Mouse (Mus musculus): ENCODE results near the gene Sec24d.
A peak's percentile ranks its signal among the peaks of the same experiment; 100 is the strongest.
"Not testable (repeated sequence)": the region's sequence is repeated elsewhere in the genome, so short reads cannot be mapped to it uniquely, and the experiment has no call there.

Sec24d gene

DNA sequence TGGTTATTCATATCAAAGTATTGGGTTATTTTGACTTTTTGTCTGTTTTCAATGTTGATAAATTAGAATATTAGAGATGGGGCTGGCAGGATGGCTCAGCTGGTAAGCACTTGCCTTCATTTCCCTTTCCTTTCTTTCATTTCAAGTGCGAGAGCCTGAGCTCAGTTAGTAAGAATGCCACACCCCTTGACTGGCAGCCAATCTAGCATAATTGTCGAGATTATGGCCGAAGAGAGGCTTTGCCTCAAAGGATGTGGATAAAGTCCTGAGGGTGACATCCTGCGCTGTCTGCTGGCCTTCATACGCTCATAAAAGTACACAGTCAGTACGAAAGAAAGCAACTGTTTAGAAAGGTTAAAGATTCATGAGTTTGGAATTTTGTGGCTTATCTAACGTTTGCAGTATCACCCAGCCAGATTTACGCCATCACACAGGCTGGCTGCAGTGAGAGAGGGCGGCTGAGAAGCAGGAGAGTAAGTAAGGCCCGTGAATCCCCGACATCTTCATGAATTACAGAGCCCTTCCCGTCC is 71.5 kb downstream of the Sec24d start:
- no peak for DNase-seq (ENCODE audit: low read depth, low spot score)

DNA sequence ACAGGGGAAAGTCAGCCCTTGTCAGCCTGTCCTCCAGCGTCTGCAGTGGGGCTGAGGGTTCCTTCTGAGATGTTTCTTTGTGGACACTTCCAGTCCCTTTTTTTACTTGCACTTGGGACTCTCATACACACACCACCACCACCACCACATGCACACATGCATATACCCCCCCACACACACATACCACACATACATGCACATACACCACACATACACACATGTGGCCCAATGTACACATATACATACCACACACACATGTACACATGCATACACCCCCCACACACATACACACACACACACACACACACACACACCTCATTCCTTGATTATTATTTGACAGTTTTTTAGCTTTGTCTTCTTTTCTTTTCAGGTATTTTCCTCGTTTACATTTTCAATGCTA is 73.8 kb downstream of the Sec24d start:
- DNase-seq (ENCODE audit: low read depth, low spot score), result no peak

- DNase-seq (ENCODE audit: low read depth, low spot score), result no peak
Observed at GRCm38 (mm10) chr3:123343690-123344089, 76.4 kb downstream of the Sec24d start.

DNA sequence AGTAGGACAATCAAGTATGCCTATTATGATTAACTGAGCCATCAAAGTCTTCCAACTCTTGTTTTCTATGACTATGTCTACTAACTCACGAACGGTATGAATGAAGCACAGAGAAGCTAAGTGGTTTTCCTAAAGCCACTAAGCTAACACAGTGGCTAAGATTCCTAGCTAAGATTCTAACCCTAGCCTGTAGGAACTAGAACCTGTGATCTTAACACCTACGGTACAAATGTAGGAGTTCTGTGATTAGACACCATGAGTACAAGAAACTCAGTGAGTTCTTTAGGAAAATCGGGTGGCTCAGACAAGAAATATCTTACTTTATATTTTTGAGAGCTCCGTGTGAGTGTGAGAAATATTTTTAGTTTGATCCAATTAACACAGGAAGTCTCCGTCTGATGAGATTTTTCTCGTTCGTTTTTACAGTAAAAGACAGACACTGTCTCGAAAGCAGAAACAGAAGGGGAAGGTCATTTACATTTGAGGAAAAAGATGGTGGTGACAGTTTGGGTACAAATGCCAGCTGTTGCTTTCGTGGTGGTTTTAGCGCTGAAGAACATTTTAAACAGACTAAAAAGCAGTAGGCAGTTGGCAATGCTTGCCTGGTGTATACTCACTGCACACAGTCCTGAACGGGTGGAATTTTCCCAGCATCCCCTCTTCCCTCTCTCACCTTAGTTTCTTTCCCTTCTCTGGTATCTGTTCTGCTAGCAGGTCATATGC is 81.0 kb downstream of the Sec24d start:
- no peak for DNase-seq (ENCODE audit: low read depth, low spot score)

DNA sequence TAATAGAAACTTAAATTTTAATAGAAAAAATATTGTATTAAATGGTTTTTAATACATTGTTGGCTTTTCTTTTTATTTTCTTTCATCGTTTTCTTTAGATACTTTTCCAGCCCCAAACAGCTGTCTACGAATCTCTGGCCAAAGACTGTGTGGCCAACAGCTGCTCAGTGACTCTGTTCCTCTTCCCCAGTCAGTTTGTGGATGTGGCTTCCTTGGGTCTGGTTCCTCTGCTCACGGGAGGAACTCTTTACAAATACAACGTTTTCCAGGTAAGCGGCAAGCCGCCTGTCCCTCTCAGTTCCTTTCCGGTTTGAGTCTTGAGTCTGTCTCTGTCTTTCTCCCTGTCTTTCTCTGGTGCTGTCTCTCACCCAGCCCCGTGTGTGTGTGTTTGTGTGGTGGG is 83.3 kb downstream of the Sec24d start:
- DNase-seq (ENCODE audit: low read depth, low spot score), result no peak

DNA sequence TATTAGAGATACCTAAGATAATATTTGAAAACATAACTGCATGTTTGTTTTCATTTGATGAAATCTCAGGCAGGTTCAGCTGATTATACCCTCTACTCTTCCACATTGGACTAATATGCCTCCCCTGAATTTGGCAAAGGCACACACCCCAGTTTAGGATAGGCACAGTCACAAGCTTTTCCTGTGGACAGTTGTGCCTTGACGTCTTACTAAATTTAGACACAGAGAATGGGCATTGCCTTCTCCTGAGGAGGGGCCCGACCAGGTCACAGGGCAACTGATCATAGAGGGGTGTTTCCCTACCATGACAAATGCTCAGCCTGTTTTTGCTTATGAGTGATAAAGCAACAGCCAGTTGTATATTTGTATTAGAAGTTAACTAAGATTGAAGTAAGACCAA is 84.3 kb downstream of the Sec24d start:
- DNase-seq (ENCODE audit: low read depth, low spot score), result no peak

DNA sequence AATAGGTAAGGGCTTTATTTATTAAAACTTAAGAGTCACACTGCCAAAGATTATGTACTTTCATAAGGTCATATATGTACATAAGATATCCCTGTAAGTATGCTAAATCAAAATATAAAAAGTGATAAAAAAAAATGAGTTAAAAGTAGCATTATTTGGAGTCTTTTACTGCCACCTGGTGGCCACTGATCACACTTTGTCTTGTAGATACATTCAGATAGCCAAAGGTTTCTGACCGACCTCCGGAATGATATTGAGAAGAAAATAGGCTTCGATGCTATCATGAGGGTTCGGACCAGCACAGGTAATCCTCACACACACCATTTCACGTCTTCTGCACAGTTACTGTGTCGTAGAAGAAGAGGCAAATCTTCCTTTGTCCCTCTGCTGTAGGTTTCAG is 85.9 kb downstream of the Sec24d start:
- peak; percentile 47 for DNase-seq (ENCODE audit: low read depth, low spot score)

DNA sequence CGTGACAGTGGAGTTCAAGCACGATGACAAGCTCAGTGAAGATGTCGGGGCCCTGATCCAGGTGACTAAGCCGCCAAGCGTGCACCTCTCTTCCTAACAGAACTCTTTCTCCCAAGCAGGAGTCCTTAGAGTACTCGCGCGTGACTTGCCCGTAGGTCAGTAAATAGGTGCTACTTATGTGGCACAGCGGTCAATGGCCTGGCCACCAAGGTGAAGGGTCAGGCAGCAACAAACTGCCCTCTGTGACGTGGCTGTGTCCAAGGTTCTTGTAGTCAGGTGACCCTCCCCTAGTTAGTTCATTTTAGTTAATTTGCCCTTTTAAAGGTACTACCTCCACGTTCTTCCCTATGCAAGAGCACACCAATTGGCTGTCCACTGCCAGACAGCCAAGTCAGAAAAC is 86.4 kb downstream of the Sec24d start:
- DNase-seq (ENCODE audit: low read depth, low spot score), result no peak

DNA sequence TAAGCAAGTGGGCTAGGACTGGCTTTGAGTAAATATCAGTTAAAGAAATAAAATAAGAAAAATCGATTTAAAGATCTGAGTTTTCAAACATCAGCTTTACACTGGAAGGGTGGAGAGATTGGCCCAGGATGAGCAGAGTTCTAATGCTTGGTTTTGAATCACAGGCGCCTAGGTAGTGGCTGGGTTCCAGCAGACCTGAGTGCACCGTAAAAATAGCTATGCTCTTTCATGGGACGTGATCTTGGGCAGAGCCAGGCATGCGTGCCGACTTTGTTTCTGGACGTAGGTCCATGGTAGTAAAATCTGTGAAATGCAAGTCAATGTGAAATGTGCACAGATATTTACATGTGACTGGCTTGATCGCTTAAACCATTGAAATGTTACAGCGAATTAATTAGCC is 87.1 kb downstream of the Sec24d start:
- no peak for DNase-seq (ENCODE audit: low read depth, low spot score)

DNA sequence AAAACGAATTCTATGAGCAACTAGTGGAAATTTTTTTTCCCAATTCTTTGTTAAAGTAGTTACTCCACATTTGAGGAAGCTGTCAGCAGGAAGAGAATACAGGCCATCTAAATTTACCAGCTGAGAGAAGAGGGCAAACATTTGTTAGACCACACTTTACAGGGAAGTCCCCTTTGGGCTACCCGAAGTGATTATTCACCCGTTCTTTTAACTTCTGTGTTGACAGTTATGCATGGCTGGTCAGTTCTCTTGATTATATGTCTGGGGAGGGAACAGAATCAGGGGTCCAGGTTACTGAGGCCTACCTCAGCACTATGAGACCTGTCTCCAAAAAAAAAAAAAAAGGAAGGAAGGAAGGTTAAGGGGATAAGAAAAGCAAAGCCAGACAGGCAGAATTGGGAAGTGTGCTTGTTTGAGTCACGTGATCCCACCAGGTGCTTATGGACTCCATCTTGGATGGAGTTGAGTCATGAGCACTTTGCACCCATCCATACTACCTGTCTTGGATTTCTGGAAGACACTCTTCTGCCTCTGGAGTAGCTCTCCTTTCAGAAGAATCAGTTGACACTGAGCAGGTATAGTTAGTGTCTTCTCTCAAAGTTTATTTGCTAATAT is 89.2 kb downstream of the Sec24d start:
- no peak for DNase-seq (ENCODE audit: low read depth, low spot score)

DNA sequence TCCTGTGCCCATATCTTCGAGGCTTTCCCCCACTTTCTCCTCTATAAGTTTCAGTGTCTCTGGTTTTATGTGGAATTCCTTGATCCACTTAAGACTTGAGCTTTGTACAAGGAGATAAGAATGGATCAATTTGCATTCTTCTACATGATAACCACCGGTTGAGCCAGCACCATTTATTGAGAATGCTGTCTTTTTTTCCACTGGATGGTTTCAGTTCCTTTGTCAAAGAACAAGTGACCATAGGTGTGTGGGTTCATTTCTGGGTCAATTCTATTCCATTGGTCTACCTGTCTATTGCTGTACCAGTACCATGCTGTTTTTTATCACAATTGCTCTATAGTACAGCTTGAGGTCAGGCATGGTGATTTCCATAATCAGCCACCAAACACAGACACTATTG is 99.6 kb downstream of the Sec24d start:
- DNase-seq (ENCODE audit: low read depth, low spot score), result not testable (repeated sequence)

DNA sequence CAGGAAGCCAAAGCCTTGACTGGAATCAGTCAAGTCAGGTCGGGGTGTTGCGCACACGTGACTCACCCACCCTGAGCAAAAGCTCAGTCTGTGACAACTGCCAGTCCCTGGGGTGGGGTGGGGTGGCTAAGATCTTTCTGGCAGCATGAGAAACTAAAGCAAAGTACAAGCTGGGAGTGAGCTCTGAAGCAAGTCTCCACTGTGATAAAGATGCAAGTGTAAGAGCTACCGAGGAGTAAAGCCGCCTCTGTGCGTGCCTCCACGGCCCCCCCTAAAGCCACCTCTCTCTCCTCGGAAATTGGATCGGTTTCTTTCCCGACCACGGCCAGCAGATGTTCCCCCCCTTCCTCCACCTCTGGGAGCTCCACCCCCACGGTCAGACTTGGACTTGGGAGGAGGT is 101.9 kb downstream of the Sec24d start:
- DNase-seq (ENCODE audit: low read depth, low spot score), result no peak

DNA sequence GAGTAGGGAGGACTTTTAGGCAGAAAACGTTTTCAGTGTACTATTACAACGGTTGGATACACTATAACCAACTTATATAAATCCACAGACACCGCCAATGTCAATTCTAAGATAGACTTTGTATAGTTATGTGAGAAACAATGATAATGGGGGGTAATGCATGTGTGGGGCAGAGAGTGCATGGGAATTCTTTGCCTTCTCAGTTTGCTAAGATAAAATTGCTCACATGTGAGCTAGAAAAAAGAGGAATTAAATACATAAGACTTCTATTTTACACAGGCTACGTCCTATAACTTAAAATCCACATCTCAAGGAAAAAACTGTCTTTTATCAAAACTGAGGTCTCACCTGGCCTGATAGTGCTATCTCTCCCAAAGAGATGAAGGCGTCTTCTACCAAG is 103.7 kb downstream of the Sec24d start:
- DNase-seq (ENCODE audit: low read depth, low spot score), result no peak

- peak; percentile 65 for DNase-seq (ENCODE audit: low read depth, low spot score)
Observed at GRCm38 (mm10) chr3:123371766-123372535, 104.7 kb downstream of the Sec24d start.

DNA sequence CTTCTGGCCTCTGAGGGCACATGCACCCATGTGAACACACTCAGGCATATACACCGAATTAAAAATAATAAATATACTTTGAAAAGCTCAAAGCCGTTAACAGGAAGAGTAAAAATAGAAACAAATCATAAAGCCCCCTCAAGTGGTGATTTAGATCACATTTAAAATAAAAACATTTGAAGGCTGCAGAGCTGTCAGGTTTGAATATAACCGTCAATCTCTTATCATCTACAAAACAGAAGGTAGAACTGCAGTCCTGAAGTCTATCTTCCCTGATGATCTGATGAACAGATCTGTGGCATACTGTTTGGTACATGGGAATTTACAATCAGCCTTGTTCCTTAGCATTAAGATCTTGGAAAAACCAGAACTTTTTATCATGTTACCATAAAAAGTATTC is 109.3 kb downstream of the Sec24d start:
- DNase-seq (ENCODE audit: low read depth, low spot score), result no peak

GRCm38 (mm10) chr3:123384435-123384834 is 117.2 kb downstream of the Sec24d start:
- DNase-seq (ENCODE audit: low read depth, low spot score), result no peak

- DNase-seq (ENCODE audit: low read depth, low spot score), result no peak
Observed at GRCm38 (mm10) chr3:123385118-123385485, 117.8 kb downstream of the Sec24d start.

- DNase-seq (ENCODE audit: low read depth, low spot score), result peak; percentile 96
Observed at GRCm38 (mm10) chr3:123385486-123386156, 118.4 kb downstream of the Sec24d start, which contains the start of gene Mettl14. Gene Mettl14 (minus strand): TSS chr3:123386108.

GRCm38 (mm10) chr3:123386157-123386780 is 119.0 kb downstream of the Sec24d start:
- DNase-seq (ENCODE audit: low read depth, low spot score), result not testable (repeated sequence)

DNA sequence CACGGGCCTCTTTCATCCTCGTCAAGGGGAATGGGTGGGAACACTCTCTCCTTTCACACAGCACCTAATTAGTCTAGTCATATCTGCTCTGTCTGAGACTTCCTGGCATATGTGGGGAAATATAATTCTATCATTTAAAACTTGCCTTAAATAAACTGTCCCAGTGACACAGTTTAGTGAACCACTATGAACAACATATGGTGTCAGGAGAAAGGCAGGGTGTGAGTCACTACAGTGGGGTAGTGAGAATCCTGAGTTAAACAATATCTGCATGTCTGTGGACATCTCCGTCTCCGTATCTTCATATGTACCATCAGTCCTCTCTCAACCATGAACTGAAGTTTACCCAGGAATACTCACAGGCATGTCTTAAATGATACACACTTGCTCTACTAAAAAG is 123.9 kb downstream of the Sec24d start:
- DNase-seq (ENCODE audit: low read depth, low spot score), result no peak

DNA sequence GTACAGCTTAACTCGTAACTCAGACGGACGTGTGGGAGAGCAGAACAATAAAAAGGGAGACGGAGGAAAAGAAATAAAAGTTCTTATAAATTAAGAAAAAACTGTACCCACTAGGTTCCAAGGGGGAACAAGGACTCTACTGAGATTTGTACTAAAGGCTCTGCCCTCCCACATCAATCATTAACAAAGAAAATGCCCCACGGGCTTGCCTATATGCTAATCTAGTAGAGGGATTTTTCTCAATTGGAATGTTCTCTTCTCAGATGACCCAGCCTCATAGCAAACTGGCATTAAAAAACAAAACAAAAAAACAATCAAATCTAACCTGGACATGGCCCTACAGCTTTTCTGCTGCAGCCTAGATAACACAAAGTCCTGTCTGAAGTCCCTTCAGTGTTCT is 128.4 kb downstream of the Sec24d start:
- DNase-seq (ENCODE audit: low read depth, low spot score), result no peak
